Mouse (Mus musculus) limb, embryonic 13.5 days (tissue): ENCODE measurements around the gene Gigyf2. TPM values are rescaled to one million over a fixed set of nuclear protein-coding genes. Genes with fewer than 3 reads are reported as not detected.
A peak's percentile ranks its signal among the peaks of the same experiment; 100 is the strongest.

Experiments used
- ATAC-seq: fragments of 200-750 bp; cut with Nextera tagmentation; 2 replicates; pipeline ENCODE4 v1.8.0; 2017; ENCODE audit warnings: low read depth, moderate number of reproducible peaks, moderate TSS enrichment; ENCODE audit not compliant: low FRiP score
- H3K27ac ChIP-seq: fragments of 300-500 bp; sonication (generic); 2 replicates; pipeline ENCODE4 v1.5.1; 2015; ENCODE audit warnings: inconsistent platforms, mild to moderate bottlenecking, moderate library complexity
- H3K27me3 ChIP-seq: fragments of 300-500 bp; sonication (generic); 2 replicates; pipeline ENCODE4 v1.6.1; 2015; ENCODE audit warnings: mild to moderate bottlenecking, inconsistent platforms
- H3K36me3 ChIP-seq: fragments of 300-500 bp; sonication (generic); 2 replicates; pipeline ENCODE4 v1.6.1; 2015; ENCODE audit warnings: inconsistent platforms, mild to moderate bottlenecking, moderate library complexity
- H3K4me1 ChIP-seq: fragments of 300-500 bp; sonication (generic); 2 replicates; pipeline ENCODE4 v1.6.1; 2015; ENCODE audit warnings: inconsistent platforms
- H3K4me2 ChIP-seq: fragments of 300-500 bp; sonication (generic); replicated peaks from 2 replicates; pipeline ENCODE4 v1.6.1; 2015; ENCODE audit warnings: inconsistent platforms, mild to moderate bottlenecking, moderate library complexity
- H3K4me3 ChIP-seq: fragments of 300-500 bp; sonication (generic); 2 replicates; pipeline ENCODE4 v1.5.1; 2015; ENCODE audit warnings: moderate library complexity, mild to moderate bottlenecking, inconsistent platforms
- H3K9ac ChIP-seq: fragments of 300-500 bp; sonication (generic); 2 replicates; pipeline ENCODE4 v1.6.1; 2015; ENCODE audit warnings: mild to moderate bottlenecking, inconsistent platforms
- H3K9me3 ChIP-seq: fragments of 300-500 bp; sonication (generic); 2 replicates; pipeline ENCODE4 v1.6.1; 2016; ENCODE audit warnings: inconsistent platforms
- WGBS: fragments of 180-500 bp; shearing (Covaris S2); methylation state at CpG from one replicate; pipeline ENCODE4 v1.1.7; 2015; 5-methylcytosine and 5-hydroxymethylcytosine counted together
- polyA plus RNA-seq: library from polyadenylated mRNA; unstranded; fragments of >200 nt; fragmentation: Nextera tagmentation; extraction: Ambion mirVana; gene quantifications from 2 replicates; pipeline ENCODE4 v1.2.1, GENCODE M21; 2015

Gigyf2 gene
- polyA plus RNA-seq, 1 experiment from 2014 or later, result 65.3 TPM

- no peaks in the 10 kb centered on the region for H3K27me3 ChIP-seq
- no peak overlapping the region for H3K9ac ChIP-seq
- H3K4me2 ChIP-seq, result no peak overlapping the region
- peaks cover 19% of the 10 kb centered on the region for H3K9me3 ChIP-seq
- peaks cover 3% of the 10 kb centered on the region; the same call in 1 of the 2 replicates for H3K36me3 ChIP-seq
- ATAC-seq, result no peak
- peaks cover 13% of the 10 kb centered on the region for H3K4me1 ChIP-seq
- no peak overlapping the region for H3K4me3 ChIP-seq
- no peak overlapping the region for H3K27ac ChIP-seq
Observed at GRCm38 (mm10) chr1:87324649-87325048, 2.1 kb upstream of the Gigyf2 start.

DNA sequence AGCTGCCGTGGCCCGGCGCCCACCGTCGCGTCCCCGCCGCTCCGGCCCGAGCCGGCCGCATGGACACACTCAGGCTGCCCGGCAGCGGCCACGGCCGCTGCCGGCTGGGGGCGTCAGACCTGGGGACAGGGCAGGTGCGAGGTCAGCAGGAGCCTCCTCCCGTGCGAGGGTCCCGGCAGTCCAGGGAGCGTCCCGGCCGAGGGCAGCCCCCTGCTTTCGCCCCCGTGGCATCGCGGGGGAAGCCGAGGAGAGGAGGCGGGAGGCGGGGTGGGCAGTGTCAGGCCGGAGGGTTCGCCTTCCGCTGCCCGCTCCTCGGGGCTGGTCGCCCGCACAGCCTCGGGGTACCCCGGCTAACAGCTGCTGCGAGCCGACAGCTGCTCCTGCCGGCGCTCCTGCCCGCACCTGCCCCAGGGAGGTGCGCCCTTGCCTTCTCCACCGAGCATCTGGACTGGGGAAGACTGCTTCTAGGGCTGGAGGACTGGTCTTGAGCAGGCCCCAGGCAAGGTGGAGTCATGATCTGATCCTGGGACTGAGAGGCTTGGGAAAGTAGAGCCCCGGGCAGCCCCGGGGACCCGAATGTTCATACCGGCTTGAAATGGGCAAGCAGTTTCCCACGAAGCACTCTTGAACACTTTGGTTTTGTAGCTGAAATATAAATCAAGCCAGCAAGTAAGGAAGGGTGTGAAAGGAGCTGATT is 515 bp downstream of the Gigyf2 start:
- peak; percentile 89 for ATAC-seq
- H3K4me1 ChIP-seq, result peaks cover 13% of the 10 kb centered on the region
- peak overlapping the region; percentile 79 for H3K4me2 ChIP-seq
- H3K27ac ChIP-seq, result peak overlapping the region; percentile 94
- H3K27me3 ChIP-seq, result no peaks in the 10 kb centered on the region
- under 1% methylated on average over 40 of the region's 53 CpGs for WGBS
- peak overlapping the region; percentile 97 for H3K9ac ChIP-seq
- peaks cover 7% of the 10 kb centered on the region for H3K36me3 ChIP-seq
- H3K9me3 ChIP-seq, result no peaks in the 10 kb centered on the region
- H3K4me3 ChIP-seq, result peak overlapping the region; percentile 91

- Histone ChIP-seq H3K4me1 (peaks cover 13% of the 10 kb centered on the region), H3K4me3 (no peak overlapping the region), H3K9ac (no peak overlapping the region), H3K27me3 (no peaks in the 10 kb centered on the region), H3K27ac (no peak overlapping the region), H3K4me2 (no peak overlapping the region), H3K36me3 (peaks cover 41% of the 10 kb centered on the region), H3K9me3 (no peaks in the 10 kb centered on the region)
- ATAC-seq, result no peak
- 93% methylated on average over 4 of the region's 4 CpGs for WGBS
Observed at GRCm38 (mm10) chr1:87331774-87332173, 5.0 kb downstream of the Gigyf2 start.

GRCm38 (mm10) chr1:87350576-87350975 is 23.8 kb downstream of the Gigyf2 start:
- H3K4me1 ChIP-seq, result no peaks in the 10 kb centered on the region
- WGBS, result 84% methylated on average over 2 of the region's 2 CpGs

GRCm38 (mm10) chr1:87360276-87360675 is 33.5 kb downstream of the Gigyf2 start:
- Histone ChIP-seq H3K36me3 (peaks cover 17% of the 10 kb centered on the region), H3K9me3 (no peaks in the 10 kb centered on the region), H3K9ac (no peak overlapping the region), H3K4me2 (no peak overlapping the region), H3K4me1 (no peaks in the 10 kb centered on the region), H3K27ac (no peak overlapping the region), H3K27me3 (no peaks in the 10 kb centered on the region), H3K4me3 (no peak overlapping the region)
- WGBS, result 65% methylated on average over 1 of the region's 1 CpGs
- no peak for ATAC-seq

More at GRCm38 (mm10) chr1:87350576-87350975, 23.8 kb downstream of the Gigyf2 start:
- H3K36me3 ChIP-seq, result peaks cover 32% of the 10 kb centered on the region
- no peak overlapping the region for H3K27ac ChIP-seq
- no peak overlapping the region for H3K4me3 ChIP-seq
- ATAC-seq, result no peak
- no peak overlapping the region for H3K9ac ChIP-seq
- no peaks in the 10 kb centered on the region for H3K27me3 ChIP-seq
- H3K4me2 ChIP-seq, result no peak overlapping the region
- no peaks in the 10 kb centered on the region for H3K9me3 ChIP-seq

DNA sequence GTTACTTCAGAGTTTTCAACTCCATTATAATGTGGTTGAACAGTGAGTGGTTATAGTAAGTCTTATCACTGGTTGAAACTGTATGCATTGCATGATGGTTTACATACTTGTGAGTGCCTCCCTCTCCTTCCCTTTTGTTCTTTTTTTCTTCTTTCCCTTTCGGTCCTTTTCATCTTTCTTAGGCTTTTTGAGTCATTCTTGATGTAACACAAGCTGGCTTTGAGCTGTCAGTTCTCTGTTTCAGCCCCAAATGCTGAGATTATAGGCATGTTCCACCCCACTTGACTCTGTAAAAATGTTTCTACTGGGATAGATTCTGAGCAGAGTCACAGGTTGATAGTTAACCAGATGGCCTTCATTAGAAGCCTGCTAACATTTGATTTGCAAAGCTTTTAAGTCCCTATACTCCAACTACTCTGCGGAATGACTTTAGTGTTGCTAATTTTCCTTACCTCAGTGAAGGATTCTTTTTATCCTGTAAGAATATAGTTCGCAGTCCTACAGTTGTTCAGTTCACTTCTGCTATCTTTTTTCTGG is 51.3 kb downstream of the Gigyf2 start:
- H3K4me3 ChIP-seq, result no peak overlapping the region
- no peak overlapping the region for H3K9ac ChIP-seq
- H3K36me3 ChIP-seq, result peaks cover 44% of the 10 kb centered on the region
- no peak for ATAC-seq
- H3K4me1 ChIP-seq, result no peaks in the 10 kb centered on the region
- H3K9me3 ChIP-seq, result no peaks in the 10 kb centered on the region
- no peaks in the 10 kb centered on the region for H3K27me3 ChIP-seq
- H3K4me2 ChIP-seq, result no peak overlapping the region
- 77% methylated on average over 3 of the region's 3 CpGs for WGBS
- no peak overlapping the region for H3K27ac ChIP-seq

GRCm38 (mm10) chr1:87379919-87380318 is 53.1 kb downstream of the Gigyf2 start:
- ATAC-seq, result no peak

DNA sequence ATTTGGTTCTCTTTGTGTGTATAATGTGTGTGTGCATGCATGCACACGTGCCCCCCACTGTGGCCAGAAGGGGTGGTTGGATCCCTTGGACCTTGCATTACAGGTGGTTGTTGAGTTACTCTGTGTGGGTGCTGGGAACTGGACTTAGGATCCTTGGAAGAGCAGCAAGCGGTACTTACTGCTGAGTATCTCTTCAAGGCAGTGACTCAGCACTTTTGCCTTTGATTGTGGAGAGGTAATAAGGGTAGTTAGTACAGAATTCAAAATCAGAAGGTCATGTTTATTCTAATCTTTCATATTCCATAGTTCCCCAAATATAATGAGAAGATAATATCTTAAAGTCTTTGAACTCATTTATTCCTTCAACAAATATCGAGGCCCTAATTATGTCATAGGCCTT is 54.4 kb downstream of the Gigyf2 start:
- H3K36me3 ChIP-seq, result peaks cover 32% of the 10 kb centered on the region
- no peaks in the 10 kb centered on the region for H3K27me3 ChIP-seq
- H3K9ac ChIP-seq, result no peak overlapping the region
- WGBS, result 93% methylated on average over 3 of the region's 3 CpGs
- no peaks in the 10 kb centered on the region for H3K4me1 ChIP-seq
- H3K4me2 ChIP-seq, result no peak overlapping the region
- H3K9me3 ChIP-seq, result no peaks in the 10 kb centered on the region
- ATAC-seq, result no peak
- no peak overlapping the region for H3K4me3 ChIP-seq
- H3K27ac ChIP-seq, result no peak overlapping the region

More at GRCm38 (mm10) chr1:87379919-87380318, 53.1 kb downstream of the Gigyf2 start:
- Histone ChIP-seq H3K27ac (no peak overlapping the region), H3K9me3 (no peaks in the 10 kb centered on the region), H3K9ac (no peak overlapping the region), H3K27me3 (no peaks in the 10 kb centered on the region), H3K4me3 (no peak overlapping the region), H3K4me1 (no peaks in the 10 kb centered on the region), H3K4me2 (no peak overlapping the region), H3K36me3 (peaks cover 36% of the 10 kb centered on the region)
- WGBS, result 88% methylated on average over 1 of the region's 1 CpGs

DNA sequence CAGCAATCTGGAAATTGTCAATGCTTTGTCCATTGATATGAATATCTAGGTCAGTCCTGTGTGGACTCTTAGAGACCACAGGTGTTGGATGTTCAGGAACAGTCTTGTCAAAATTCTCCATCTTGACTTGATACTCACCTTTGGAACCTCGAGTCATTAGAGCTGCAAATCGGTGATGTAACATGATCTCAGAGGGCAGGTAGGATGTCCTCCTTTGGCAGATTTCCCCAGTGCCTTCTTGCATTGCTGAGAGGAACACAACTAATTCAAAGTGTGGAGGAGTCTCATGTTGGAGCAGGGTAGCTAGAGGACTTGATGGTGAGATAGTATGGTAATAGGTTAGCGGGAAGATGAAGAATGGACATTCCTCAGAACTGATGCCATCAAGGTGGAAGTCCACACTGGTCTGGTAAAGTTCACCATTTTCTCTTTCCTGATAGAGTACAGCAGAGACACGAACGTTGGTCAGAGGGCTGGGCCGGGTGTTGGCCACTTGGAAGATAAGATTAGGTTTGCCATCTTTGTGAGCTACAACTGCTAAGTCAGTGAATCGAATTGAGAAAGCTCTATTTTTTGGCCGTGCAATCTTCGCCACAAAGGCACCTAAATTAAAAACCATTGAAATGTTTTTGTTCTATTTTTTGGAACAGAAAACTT is 59.8 kb downstream of the Gigyf2 start:
- H3K36me3 ChIP-seq, result peaks cover 37% of the 10 kb centered on the region
- no peak overlapping the region for H3K4me3 ChIP-seq
- ATAC-seq, result no peak
- H3K27me3 ChIP-seq, result no peaks in the 10 kb centered on the region
- 90% methylated on average over 9 of the region's 9 CpGs for WGBS
- H3K9me3 ChIP-seq, result no peaks in the 10 kb centered on the region
- H3K9ac ChIP-seq, result no peak overlapping the region
- H3K4me2 ChIP-seq, result no peak overlapping the region
- H3K27ac ChIP-seq, result no peak overlapping the region
- no peaks in the 10 kb centered on the region for H3K4me1 ChIP-seq

- H3K4me2 ChIP-seq, result no peak overlapping the region
- WGBS, result 76% methylated on average over 3 of the region's 3 CpGs
Observed at GRCm38 (mm10) chr1:87393444-87394195, 66.8 kb downstream of the Gigyf2 start.

GRCm38 (mm10) chr1:87394594-87394993 is 67.8 kb downstream of the Gigyf2 start, which contains the start of gene Kcnj13:
TSS of gene Kcnj13 (minus strand) at chr1:87394729.
- H3K9me3 ChIP-seq, result no peaks in the 10 kb centered on the region
- H3K27me3 ChIP-seq, result no peaks in the 10 kb centered on the region
- H3K9ac ChIP-seq, result no peak within 1 kb of the TSS
- no peak within 1 kb of the TSS for H3K27ac ChIP-seq
- no peak for ATAC-seq
- H3K4me3 ChIP-seq, result no peak within 1 kb of the TSS
- H3K4me1 ChIP-seq, result peaks cover 30% of the 10 kb centered on the region
- H3K36me3 ChIP-seq, result peaks cover 19% of the 10 kb centered on the region
- 38% methylated on average over 6 of the region's 6 CpGs for WGBS
- no peak within 1 kb of the TSS for H3K4me2 ChIP-seq

More at GRCm38 (mm10) chr1:87393444-87394195, 66.8 kb downstream of the Gigyf2 start:
- no peaks in the 10 kb centered on the region for H3K27me3 ChIP-seq
- no peak for ATAC-seq
- peaks cover 30% of the 10 kb centered on the region for H3K4me1 ChIP-seq
- H3K9ac ChIP-seq, result no peak overlapping the region
- H3K36me3 ChIP-seq, result peaks cover 25% of the 10 kb centered on the region
- H3K9me3 ChIP-seq, result no peaks in the 10 kb centered on the region
- no peak overlapping the region for H3K27ac ChIP-seq
- H3K4me3 ChIP-seq, result no peak overlapping the region
